ENCODE assay signal across 22 mouse cellular contexts in the genomic region with DNA sequence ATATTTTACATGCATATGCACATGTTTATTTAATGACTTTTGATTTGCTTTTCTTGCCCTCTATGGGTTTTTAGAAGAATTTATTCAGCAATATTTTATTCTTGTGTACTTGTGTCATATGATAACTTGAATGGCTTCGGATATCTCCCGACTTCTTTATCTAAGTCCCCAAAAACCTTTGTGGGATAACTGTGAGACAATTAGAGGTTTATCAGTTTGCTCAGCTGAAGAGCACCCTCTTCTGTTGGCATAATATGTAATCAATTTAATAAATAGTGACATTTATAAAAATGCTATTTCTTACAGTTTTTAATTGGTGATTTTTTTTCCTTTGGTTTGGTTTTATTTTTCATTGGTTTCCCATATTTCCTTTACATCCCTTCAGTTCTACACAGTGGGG.
DNase-seq lines count a peak whose midpoint lies in the region; ATAC-seq and TF ChIP-seq lines count a peak whose summit lies in the region.
"Had no signal": no experiment of that assay in that cellular context is flagged by ENCODE, and none has a peak within 500 bp of the region (broad histone marks: within the 10 kb centered on the region; RNA-seq: fewer than 3 reads in every experiment).

No protein-coding gene starts in this region.

- no peak for ATAC-seq in liver, embryonic 14.5 days (ENCODE audit: insufficient read depth)
- no peak for ATAC-seq in stomach, postnatal 0 days (ENCODE audit: low FRiP score, low TSS enrichment)
- ATAC-seq: CD4-positive, CD25-positive, alpha-beta regulatory T cell, adult 4 months; forebrain, embryonic 14.5 days; liver, embryonic 12.5 days; Patski had no signal

- no peaks in the 10 kb centered on the region for H3K4me1 ChIP-seq in heart, adult 2 months (ENCODE audit: control insufficient read depth, insufficient read depth, low read length)
- H3K4me1 ChIP-seq in liver, embryonic 14.5 days (replicated peaks; ENCODE audit: control insufficient read depth in 2 of 2, insufficient read depth in 2 of 2, low read length in 1 of 2) = no peaks in the 10 kb centered on the region
- H3K4me1 ChIP-seq in stomach, postnatal 0 days (replicated peaks; ENCODE audit: control insufficient read depth, insufficient read depth) = no peaks in the 10 kb centered on the region
- H3K4me1 ChIP-seq: liver, embryonic 12.5 days; stomach, embryonic 15.5 days had no signal

- TF ChIP-seq EP300 in heart, adult 2 months (IDR thresholded peaks at IDR 0.05; ENCODE audit: insufficient read depth, low read depth, low read length) = no peak
- TF ChIP-seq EP300 in liver, embryonic 14.5 days (IDR thresholded peaks at IDR 0.05; ENCODE audit: low read depth) = peak; percentile 9; the same call in 1 of the 2 replicates
- no peak for TF ChIP-seq EP300 in stomach, postnatal 0 days (optimal IDR thresholded peaks at IDR 0.05)

- no peak for TF ChIP-seq POLR2A in heart, adult 2 months (IDR thresholded peaks at IDR 0.05; ENCODE audit: insufficient read depth, low read depth, low read length)

- no peaks in the 10 kb centered on the region for H3K9me3 ChIP-seq in liver, embryonic 14.5 days (ENCODE audit: control insufficient read depth, low read length)
- no peaks in the 10 kb centered on the region for H3K9me3 ChIP-seq in stomach, postnatal 0 days (ENCODE audit: control insufficient read depth, low read length)
- H3K9me3 ChIP-seq: liver, embryonic 12.5 days; stomach, embryonic 15.5 days had no signal

- H3K27me3 ChIP-seq in heart, adult 2 months (ENCODE audit: control insufficient read depth, insufficient read depth, low read length) = no peaks in the 10 kb centered on the region
- no peaks in the 10 kb centered on the region for H3K27me3 ChIP-seq in liver, embryonic 14.5 days (ENCODE audit: control insufficient read depth, insufficient read depth, low read length)
- no peaks in the 10 kb centered on the region for H3K27me3 ChIP-seq in stomach, postnatal 0 days (ENCODE audit: control insufficient read depth, insufficient read depth, low read length)
- H3K27me3 ChIP-seq: liver, embryonic 12.5 days; Patski; stomach, embryonic 15.5 days had no signal

- H3K4me3 ChIP-seq in heart, adult 2 months = no peak overlapping the region
- no peak overlapping the region for H3K4me3 ChIP-seq in liver, embryonic 14.5 days (ENCODE audit: insufficient read depth in 1 of 2, low read depth in 2 of 2, low read length in 2 of 2)
- H3K4me3 ChIP-seq in stomach, postnatal 0 days (ENCODE audit: low read depth, low read length) = no peak overlapping the region
- H3K4me3 ChIP-seq: liver, embryonic 12.5 days; stomach, embryonic 15.5 days had no signal

- intact Hi-C loops in heart, adult 2 months (cut with DNase I) = no loop called here
- intact Hi-C loops in heart, postnatal 14 days (cut with DNase I) = no loop called here

- WGBS in heart, adult 2 months = 31% methylated on average over 2 of the region's 2 CpGs
- WGBS in liver, embryonic 14.5 days (ENCODE audit: insufficient replicate concordance) = 31% methylated on average over 2 of the region's 2 CpGs
- WGBS in stomach, postnatal 0 days = 70% methylated on average over 2 of the region's 2 CpGs

- TF ChIP-seq CTCF in heart, adult 2 months (IDR thresholded peaks at IDR 0.05) = peak; percentile 37; the same call in 1 of the 2 replicates
- TF ChIP-seq CTCF in liver, embryonic 14.5 days (IDR thresholded peaks at IDR 0.05; ENCODE audit: low read depth) = no peak
- TF ChIP-seq CTCF in stomach, postnatal 0 days (IDR thresholded peaks at IDR 0.05; ENCODE audit: low read depth) = peak; percentile 31

- H3K79me2 ChIP-seq in heart, adult 2 months (replicated peaks; ENCODE audit: control insufficient read depth, insufficient read depth, low read length) = no peaks in the 10 kb centered on the region

- no peak overlapping the region for H3K9ac ChIP-seq in heart, adult 2 months (ENCODE audit: low read depth, low read length)
- no peak overlapping the region for H3K9ac ChIP-seq in liver, embryonic 14.5 days (replicated peaks)
- no peak overlapping the region for H3K9ac ChIP-seq in stomach, postnatal 0 days (ENCODE audit: low read length)
- H3K9ac ChIP-seq: hindbrain, embryonic 14.5 days; liver, embryonic 12.5 days; lung, embryonic 14.5 days; stomach, embryonic 15.5 days had no signal

- DNase-seq in heart, adult 2 months = no peak
- no peak for DNase-seq in heart, postnatal 14 days
- DNase-seq in liver, embryonic 14.5 days (ENCODE audit: low read depth in 3 of 3, low spot score in 3 of 3) = no peak
- DNase-seq in liver = no peak
- DNase-seq in brain, adult 2 months (ENCODE audit: low read depth, low spot score) = peak; percentile 7
- DNase-seq in stomach, postnatal 0 days (ENCODE audit: low spot score) = no peak
- no peak for DNase-seq in frontal cortex, postnatal 36 days (ENCODE audit: low spot score in 2 of 2)
- DNase-seq: cerebellum, adult 2 months; cerebellum, postnatal 36 days; gastrocnemius, postnatal 14 days; heart, postnatal 36 days; lung, embryonic 14.5 days; thymus, adult 18-20 months; thymus, postnatal 4 days had no signal

- no peak overlapping the region for H3K4me2 ChIP-seq in liver, embryonic 14.5 days (ENCODE audit: low read depth)
- no peak overlapping the region for H3K4me2 ChIP-seq in stomach, postnatal 0 days (replicated peaks; ENCODE audit: low read depth)
- H3K4me2 ChIP-seq: hindbrain, embryonic 14.5 days; liver, embryonic 12.5 days; lung, embryonic 14.5 days; midbrain, embryonic 11.5 days; stomach, embryonic 15.5 days had no signal

- H3K27ac ChIP-seq in heart, adult 2 months = no peak overlapping the region
- no peak overlapping the region for H3K27ac ChIP-seq in liver, embryonic 14.5 days
- H3K27ac ChIP-seq in stomach, postnatal 0 days (replicated peaks) = no peak overlapping the region
- H3K27ac ChIP-seq: hindbrain, embryonic 14.5 days; liver, embryonic 12.5 days; macrophage; stomach, embryonic 15.5 days had no signal

- no peaks in the 10 kb centered on the region for H3K36me3 ChIP-seq in heart, adult 2 months (ENCODE audit: control insufficient read depth, insufficient read depth, low read length)
- no peaks in the 10 kb centered on the region for H3K36me3 ChIP-seq in liver, embryonic 14.5 days (replicated peaks; ENCODE audit: control insufficient read depth, insufficient read depth, low read depth)
- no peaks in the 10 kb centered on the region for H3K36me3 ChIP-seq in stomach, postnatal 0 days (ENCODE audit: control insufficient read depth, insufficient read depth, low read length)
- H3K36me3 ChIP-seq: liver, embryonic 12.5 days; stomach, embryonic 15.5 days had no signal
